Mouse (Mus musculus) R1 (cell line): ENCODE measurements at regions not wholly inside any gene's neighbourhood (a gene's known extent, or its start where the extent isn't known, plus 50 kb on each side); places are given as distances from the start of the nearest gene placed in this dataset.

ENCODE experiments used
- DNase-seq: peaks from one replicate; pipeline ENCODE4 v3.0.0-alpha.2; 2018; ENCODE audit warnings: low read depth, low spot score

DNA sequence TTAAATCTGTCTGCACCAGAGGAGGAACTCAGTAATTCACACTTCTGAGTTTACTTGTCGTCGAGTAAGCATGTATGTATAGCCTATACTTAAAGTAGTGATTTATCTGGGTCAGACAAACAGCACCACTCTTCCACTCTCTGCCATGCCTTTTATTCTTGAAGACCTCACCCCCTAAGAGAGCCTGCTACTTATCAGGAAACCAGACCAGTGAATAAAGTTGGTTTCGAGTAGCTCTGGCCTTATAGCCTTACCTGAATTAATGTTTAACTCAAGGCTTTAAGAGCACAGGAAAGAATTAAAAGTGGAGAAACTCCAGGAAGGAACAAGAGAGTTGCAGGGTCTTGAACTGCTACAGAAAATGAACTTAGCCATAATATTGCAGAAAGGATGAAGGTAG lies 398.1 kb downstream of the Lmo4 start:
- DNase-seq = no peak

DNA sequence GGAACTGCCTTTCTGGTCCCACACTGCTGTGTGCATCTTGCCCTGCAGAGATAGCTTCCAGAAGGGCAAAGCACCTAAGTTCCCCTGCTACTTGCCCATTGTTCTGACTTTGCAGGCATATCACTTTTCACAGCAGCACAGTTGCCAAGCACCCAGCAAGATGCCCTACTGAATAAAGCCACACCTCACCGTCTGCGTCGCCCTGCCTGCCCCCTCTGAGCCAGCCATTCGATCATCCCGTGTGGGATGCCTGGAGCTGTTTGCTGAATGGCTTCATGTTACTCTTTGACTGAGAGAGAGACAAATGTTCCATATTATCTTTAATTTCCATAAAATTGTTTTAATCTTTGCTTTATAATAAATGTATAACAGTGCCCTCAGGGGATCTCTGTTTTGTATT lies 407.2 kb downstream of the Lmo4 start:
- DNase-seq = no peak

GRCm38 (mm10) chr3:143790905-143791304 lies 414.1 kb downstream of the Lmo4 start:
- no peak for DNase-seq

DNA sequence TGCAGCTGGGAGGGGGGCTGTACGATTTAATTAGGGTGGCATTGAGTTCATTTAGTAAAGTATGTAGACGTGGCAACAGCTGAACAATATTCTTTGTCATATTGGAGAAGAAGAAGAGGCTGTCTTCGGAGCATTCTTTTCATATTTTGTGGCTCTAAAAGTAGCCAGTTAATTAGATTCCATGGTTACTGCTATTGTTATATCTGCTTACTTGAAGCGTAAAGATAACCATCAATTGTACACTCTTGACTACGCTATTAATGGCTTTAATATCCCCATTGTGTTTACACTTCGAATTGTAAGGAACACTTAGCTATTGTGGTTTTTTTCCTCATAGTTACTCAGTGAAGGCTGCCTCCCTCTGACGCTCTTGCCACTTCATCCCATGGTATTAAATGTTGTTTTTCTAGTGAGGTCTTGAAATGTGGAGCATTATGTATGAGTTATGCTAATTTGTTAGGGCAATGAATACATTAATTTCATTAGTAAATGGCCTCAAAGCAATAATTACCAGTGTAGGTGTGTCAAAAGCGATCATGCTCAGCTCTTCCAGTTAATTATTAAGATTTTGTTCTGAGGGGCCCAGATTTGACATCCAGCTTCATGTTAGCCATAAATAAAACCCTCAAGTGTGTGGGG lies 415.0 kb downstream of the Lmo4 start:
- no peak for DNase-seq

GRCm38 (mm10) chr3:143786889-143787288 lies 418.1 kb downstream of the Lmo4 start:
- peak; percentile 4 for DNase-seq

GRCm38 (mm10) chr3:143784353-143784791 lies 420.6 kb downstream of the Lmo4 start:
- no peak for DNase-seq

DNA sequence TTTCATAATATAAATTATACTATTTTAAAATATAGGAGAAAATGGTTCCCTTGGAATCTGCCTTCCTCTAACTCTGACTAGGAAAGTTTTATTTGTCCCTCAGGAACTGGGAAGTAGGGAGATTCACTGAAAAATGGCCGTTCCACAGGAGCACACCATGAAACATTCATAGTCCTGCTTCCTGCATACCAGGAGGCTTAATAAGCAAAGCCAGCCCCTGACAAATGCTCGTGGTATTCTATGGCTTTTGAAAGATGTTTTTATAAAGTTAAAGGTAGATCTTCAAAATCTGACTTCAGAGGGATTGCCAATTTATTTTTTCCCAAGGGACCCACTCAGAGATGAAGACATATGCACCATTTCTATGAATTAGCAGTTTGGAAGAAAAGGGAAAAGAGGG lies 426.9 kb downstream of the Lmo4 start:
- no peak for DNase-seq

DNA sequence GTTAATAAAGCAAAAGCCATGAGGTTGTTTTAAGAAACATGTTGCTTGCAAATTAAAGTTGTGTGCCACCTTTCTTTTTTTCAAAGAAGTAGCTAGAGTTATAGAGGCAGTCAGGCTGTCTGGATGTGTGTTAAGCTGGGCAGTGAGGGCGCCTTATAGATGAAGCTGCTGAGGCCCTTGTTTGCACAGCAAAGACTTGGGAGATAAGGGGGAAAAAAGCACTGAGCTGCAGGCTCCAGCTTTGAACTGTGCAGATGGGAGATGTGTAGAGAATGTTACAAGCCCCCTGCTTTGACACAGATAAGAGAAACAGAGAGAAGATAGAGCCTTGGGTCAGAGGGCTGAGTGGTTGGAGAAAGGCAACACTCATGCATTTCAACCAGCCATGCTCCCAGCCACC lies 445.7 kb downstream of the Lmo4 start:
- no peak for DNase-seq

- DNase-seq = no peak
These were observed 451.8 kb downstream of the Lmo4 start for GRCm38 (mm10) chr3:143753197-143753596.

DNA sequence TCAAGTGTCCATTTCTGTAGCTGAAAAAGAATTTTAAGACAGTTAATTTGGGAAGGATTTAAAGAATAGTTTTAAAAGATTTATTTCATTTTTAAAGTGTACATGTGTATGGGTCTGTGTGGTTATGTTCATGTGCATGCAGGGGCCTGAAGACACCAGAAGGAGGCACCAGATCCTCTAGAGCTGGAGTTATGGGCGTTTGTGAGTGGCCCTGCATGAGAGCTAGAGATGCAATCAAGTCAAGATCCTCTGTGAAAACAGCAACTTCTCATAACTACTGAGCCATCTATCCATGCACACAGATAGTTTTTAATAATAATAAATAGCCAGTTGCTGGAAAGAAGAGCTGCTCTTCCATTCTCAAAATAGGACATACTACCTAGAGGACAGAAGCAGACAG lies 452.4 kb downstream of the Lmo4 start:
- DNase-seq = no peak

- DNase-seq = no peak
These were observed 454.9 kb downstream of the Lmo4 start for GRCm38 (mm10) chr3:143750128-143750527.

GRCm38 (mm10) chr3:143743649-143744048 lies 461.4 kb downstream of the Lmo4 start:
- no peak for DNase-seq

DNA sequence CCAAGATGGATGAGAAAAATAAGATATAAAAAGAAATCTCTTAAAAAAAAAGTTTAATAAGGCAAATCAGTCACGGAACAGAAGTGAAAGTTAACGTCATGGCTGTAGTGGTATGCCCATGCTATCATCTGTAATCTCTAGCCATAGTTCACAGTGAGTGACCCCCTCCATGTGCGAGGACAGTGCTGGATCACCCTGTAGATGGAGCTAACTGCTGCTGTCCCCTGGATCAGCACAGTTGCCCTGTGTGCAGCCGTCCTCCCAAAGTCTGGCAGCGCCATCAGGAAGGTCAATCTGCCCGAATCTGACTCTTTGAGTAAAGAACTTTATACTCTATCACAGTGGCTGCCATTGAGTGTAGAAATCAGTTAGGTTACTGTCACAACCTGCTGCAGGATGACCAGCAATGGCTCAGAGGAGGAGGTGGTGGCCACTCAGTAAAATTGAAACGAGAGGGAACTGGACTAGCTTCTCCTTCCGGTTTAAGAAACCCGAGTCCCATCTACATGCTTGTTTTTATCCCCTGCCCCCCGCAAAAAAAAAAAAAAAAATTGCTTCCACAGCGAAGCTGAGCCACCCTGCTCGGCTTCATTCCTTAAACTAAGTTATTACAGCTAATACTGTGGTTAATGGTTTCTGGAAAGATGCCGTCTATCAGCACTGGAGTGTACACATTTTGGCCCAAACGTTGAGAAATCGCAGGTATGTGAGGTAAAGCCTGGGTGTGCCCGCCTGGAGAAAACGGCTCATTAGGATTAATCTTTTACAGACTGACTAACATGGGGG lies 462.0 kb downstream of the Lmo4 start:
- DNase-seq = no peak

GRCm38 (mm10) chr3:143738676-143739075 lies 466.3 kb downstream of the Lmo4 start:
- DNase-seq = no peak

DNA sequence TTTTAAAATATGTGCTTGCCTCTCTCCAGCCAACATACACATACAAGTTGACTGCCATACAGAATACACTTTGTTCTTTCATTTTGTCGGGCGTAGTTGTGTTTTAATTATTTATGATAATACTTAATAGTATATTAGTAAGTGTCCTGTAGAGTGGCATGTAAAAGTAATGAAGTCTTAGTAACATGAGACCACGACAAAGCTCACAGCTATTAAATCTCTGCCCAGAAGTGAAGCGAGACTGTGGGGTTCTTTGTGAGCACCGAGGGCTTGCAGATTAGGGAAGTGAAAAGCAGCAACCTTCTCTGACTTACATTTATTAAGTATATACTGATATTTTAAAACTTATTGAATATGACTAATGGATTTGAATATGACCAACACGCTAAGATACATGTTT lies 467.2 kb downstream of the Lmo4 start:
- DNase-seq = no peak

DNA sequence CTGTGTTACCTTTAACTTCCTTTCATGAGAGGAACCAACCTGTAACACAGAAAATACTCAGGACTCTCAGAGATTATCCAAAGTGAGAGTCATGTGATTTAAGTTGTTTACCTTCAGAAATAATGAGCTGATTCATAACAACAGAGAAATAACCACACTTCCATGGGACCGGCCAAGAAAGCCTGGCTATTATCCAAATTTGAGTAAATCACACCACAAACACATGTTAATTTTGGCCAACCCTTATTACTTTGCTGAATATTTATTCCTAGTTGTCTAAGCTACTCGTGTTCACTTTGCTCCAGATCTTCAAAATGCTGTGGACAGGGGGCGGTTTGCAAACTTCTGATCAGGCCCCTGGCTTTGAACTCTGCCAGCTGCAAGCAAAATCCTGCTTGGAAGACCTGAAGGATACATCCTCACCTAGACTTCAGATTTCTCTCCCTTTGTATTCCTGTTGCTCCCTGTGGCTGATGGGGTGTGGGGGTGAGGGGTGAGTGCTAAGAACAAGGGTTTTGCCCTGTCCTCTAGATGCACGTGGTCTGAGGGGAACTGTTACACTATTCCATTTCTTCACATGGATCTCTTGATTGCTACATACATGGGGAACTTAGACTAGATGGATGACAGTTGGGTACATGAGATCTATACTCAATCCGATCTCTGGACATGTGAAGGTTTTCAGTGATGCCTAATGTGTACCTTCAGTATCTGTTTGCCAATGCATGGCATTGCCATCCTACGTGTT lies 468.2 kb downstream of the Lmo4 start:
- DNase-seq = no peak

DNA sequence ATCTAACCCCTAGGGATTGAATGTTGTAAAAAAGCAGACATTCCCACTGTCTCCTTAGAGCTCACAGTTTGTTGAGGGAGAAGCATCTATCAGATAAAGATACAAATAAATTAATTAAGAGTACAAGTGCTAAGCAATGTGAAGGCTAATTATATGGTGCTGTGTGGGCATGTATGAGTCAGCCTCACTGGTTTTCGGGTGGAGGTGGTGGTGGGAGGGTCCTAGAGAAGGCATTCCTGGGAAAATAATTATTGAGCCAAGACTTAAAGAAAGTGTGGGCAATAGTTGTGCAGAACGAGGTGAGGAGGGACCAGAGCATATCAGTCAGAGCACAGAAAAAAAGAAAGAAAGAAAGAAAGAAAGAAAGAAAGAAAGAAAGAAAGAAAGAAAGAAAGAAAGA lies 470.2 kb downstream of the Lmo4 start:
- DNase-seq = no peak

DNA sequence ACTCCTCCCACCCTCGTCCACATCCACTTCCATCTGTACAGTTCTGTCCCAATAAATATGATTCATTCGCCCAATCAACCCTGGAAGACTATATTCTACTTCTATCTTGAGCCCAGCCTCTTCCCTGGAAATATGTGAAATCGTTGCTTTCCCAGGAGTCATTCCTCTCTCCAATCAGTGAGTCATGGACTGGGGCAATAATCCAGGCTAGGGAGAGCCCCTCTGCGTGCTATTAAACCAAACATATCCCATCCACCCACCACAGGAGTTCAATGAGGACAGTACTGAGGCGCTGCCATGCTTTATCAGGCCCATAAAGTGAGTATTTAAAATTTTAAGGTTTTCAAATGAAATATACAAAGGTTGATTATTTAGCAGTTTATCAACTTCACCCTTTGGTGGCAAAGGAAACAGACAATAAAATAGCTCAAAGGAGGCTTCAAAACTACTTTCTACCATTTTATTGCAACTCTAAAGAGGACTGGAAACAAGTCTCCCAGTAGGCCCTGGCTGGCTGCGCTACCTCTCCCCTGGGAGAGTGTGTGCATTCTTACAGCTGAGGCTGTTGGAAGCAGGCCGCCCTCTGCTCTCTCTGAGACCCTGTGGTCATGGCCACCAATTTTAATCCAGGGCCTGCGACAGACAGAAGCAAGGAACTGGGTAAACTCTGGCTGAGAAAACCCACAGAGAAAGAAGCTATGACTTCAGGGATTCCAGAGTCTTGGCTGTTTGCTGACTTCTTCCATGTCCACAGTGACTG lies 471.9 kb downstream of the Lmo4 start:
- DNase-seq = no peak

- no peak for DNase-seq
These were observed 475.4 kb downstream of the Lmo4 start for GRCm38 (mm10) chr3:143729473-143730076.

DNA sequence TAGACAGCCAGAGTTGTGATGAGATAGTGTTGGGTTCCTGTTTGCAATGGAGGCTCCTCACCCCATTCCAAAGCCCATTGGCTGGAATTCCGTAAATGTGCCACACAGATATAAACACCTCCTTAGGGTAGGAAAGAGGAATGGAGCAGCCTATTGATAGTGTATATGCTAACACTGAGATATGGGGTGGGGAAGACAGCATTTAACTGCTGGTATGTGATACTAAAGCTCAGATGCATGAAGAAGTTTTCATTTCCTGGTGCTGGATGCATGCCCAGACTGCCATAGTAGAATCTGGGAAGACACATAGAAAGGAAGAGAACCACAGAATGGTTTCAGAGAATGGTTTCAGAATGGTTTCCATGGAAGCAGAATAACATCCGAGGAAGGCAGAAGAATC lies 482.4 kb downstream of the Lmo4 start:
- no peak for DNase-seq

DNA sequence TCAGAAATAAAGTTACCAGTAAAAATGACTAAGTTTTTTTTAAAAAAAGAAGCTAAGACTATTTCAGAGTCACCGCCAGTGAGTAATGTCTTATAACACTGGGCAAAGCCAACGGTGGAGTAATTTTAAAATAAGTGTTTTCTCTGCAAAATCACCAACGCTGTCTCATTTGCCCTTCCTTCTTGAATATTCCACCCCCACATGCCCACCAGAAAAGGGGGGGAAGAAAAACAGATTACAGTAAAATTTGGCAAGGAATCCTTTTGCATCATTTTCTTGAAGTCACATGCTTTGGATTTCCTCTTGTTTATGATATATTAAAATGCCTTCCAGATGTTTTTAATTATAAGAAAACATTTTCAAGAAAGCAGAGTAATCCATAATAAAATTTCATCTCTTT lies 482.9 kb downstream of the Lmo4 start:
- DNase-seq = no peak

DNA sequence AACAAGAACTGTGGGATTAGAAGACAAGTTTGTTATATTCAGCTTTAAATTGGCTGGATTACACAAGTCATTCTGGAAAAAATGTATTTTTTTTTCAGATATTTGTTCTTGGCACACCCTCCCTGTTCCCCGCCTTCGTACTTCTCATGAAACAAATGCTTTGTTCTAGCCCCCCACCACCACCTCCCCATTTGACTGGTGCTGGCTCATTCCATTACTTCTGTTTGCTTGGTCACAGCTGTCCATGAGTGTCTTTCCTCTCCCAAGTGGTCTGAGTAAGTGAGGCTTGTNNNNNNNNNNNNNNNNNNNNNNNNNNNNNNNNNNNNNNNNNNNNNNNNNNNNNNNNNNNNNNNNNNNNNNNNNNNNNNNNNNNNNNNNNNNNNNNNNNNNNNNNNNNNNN lies 491.8 kb downstream of the Lmo4 start:
- no peak for DNase-seq
